Mouse (Mus musculus) lung, postnatal 0 days (tissue): Measurements from ENCODE around the gene Slc26a11.
A peak's percentile ranks its signal among the peaks of the same experiment; 100 is the strongest.

Source experiments
- CTCF ChIP-seq: IDR thresholded peaks from 2 replicates; pipeline ENCODE4 v1.5.1; 2016; ENCODE audit warnings: antibody characterized with exemption, mild to moderate bottlenecking
- EP300 ChIP-seq: IDR thresholded peaks from 2 replicates; pipeline ENCODE4 v1.6.1; 2016; ENCODE audit warnings: antibody characterized with exemption, mild to moderate bottlenecking, control low read depth

GRCm38 (mm10) chr11:119339637-119340036 lies 15.7 kb upstream of the Slc26a11 start:
- TF ChIP-seq CTCF (peak; percentile 95), EP300 (no peak)
